Mouse (Mus musculus): Measurements from ENCODE around the gene Atp2c1. TPM values are rescaled to one million over a fixed set of nuclear protein-coding genes. Genes with fewer than 3 reads are reported as not detected.

The Atp2c1 gene
- polyA plus RNA-seq, 1 experiment from 2014 or later = 113 TPM

- peak; percentile 46; the same call in 1 of the 2 replicates for ATAC-seq (replicated peaks)
- Histone ChIP-seq H3K4me1 (peaks cover 40% of the 10 kb centered on the region), H3K4me2 (no peak overlapping the region), H3K36me3 (replicated peaks) (no peaks in the 10 kb centered on the region), H3K9ac (no peak overlapping the region), H3K9me3 (no peaks in the 10 kb centered on the region), H3K27me3 (replicated peaks) (no peaks in the 10 kb centered on the region), H3K4me3 (no peak overlapping the region), H3K27ac (no peak overlapping the region)
- WGBS = 39% methylated on average over 3 of the region's 3 CpGs
Observed at GRCm38 (mm10) chr9:105522063-105522462, 5.1 kb downstream of the Atp2c1 start.

GRCm38 (mm10) chr9:105520776-105521552, 6.2 kb downstream of the Atp2c1 start:
- WGBS = 61% methylated on average over 24 of the region's 24 CpGs
- ATAC-seq (replicated peaks) = no peak

GRCm38 (mm10) chr9:105519278-105519883, 7.7 kb downstream of the Atp2c1 start:
- Histone ChIP-seq H3K4me3 (no peak overlapping the region), H3K9me3 (no peaks in the 10 kb centered on the region), H3K36me3 (replicated peaks) (no peaks in the 10 kb centered on the region), H3K27me3 (replicated peaks) (no peaks in the 10 kb centered on the region), H3K9ac (no peak overlapping the region), H3K4me1 (peaks cover 26% of the 10 kb centered on the region), H3K4me2 (no peak overlapping the region), H3K27ac (no peak overlapping the region)
- no peak for ATAC-seq (replicated peaks)
- WGBS = 36% methylated on average over 6 of the region's 6 CpGs

More at GRCm38 (mm10) chr9:105520776-105521552, 6.2 kb downstream of the Atp2c1 start:
- Histone ChIP-seq H3K27me3 (replicated peaks) (no peaks in the 10 kb centered on the region), H3K27ac (no peak overlapping the region), H3K9me3 (no peaks in the 10 kb centered on the region), H3K36me3 (replicated peaks) (no peaks in the 10 kb centered on the region), H3K9ac (no peak overlapping the region), H3K4me1 (peaks cover 40% of the 10 kb centered on the region), H3K4me3 (no peak overlapping the region), H3K4me2 (no peak overlapping the region)

- no peak for ATAC-seq (replicated peaks)
- Histone ChIP-seq H3K9me3 (no peaks in the 10 kb centered on the region), H3K27me3 (replicated peaks) (no peaks in the 10 kb centered on the region), H3K4me3 (no peak overlapping the region), H3K4me1 (peaks cover 7% of the 10 kb centered on the region; the same call in 1 of the 2 replicates), H3K27ac (no peak overlapping the region), H3K4me2 (no peak overlapping the region), H3K36me3 (replicated peaks) (no peaks in the 10 kb centered on the region), H3K9ac (no peak overlapping the region)
- 90% methylated on average over 5 of the region's 5 CpGs for WGBS
Observed at GRCm38 (mm10) chr9:105503690-105504089, 23.4 kb downstream of the Atp2c1 start.

GRCm38 (mm10) chr9:105502389-105502788, 24.7 kb downstream of the Atp2c1 start:
- WGBS = 48% methylated on average over 4 of the region's 4 CpGs
- H3K36me3 ChIP-seq (replicated peaks) = no peaks in the 10 kb centered on the region
- no peak overlapping the region for H3K4me2 ChIP-seq
- H3K4me3 ChIP-seq = no peak overlapping the region
- no peak overlapping the region for H3K27ac ChIP-seq
- no peaks in the 10 kb centered on the region for H3K27me3 ChIP-seq (replicated peaks)
- H3K9me3 ChIP-seq = no peaks in the 10 kb centered on the region
- no peak for ATAC-seq (replicated peaks)
- H3K9ac ChIP-seq = no peak overlapping the region
- H3K4me1 ChIP-seq = peaks cover 7% of the 10 kb centered on the region; the same call in 1 of the 2 replicates

- peak; percentile 73 for ATAC-seq (replicated peaks)
- Histone ChIP-seq H3K27ac (peak overlapping the region; percentile 93), H3K9ac (peak overlapping the region; percentile 92), H3K4me2 (peak overlapping the region; percentile 98), H3K27me3 (replicated peaks) (no peaks in the 10 kb centered on the region), H3K36me3 (replicated peaks) (no peaks in the 10 kb centered on the region), H3K9me3 (no peaks in the 10 kb centered on the region), H3K4me3 (peak overlapping the region; percentile 72), H3K4me1 (peaks cover 28% of the 10 kb centered on the region)
- 1% methylated on average over 39 of the region's 39 CpGs for WGBS
Observed at GRCm38 (mm10) chr9:105495316-105496174, 31.6 kb downstream of the Atp2c1 start.

- H3K4me1 ChIP-seq = peaks cover 33% of the 10 kb centered on the region
- H3K9me3 ChIP-seq = no peaks in the 10 kb centered on the region
- ATAC-seq (replicated peaks) = peak; percentile 99
- peak overlapping the region; percentile 93 for H3K27ac ChIP-seq
- H3K4me3 ChIP-seq = peak overlapping the region; percentile 72
- no peaks in the 10 kb centered on the region for H3K27me3 ChIP-seq (replicated peaks)
- peak overlapping the region; percentile 92 for H3K9ac ChIP-seq
- H3K36me3 ChIP-seq (replicated peaks) = no peaks in the 10 kb centered on the region
- peak overlapping the region; percentile 98 for H3K4me2 ChIP-seq
- WGBS = under 1% methylated on average over 64 of the region's 83 CpGs
Observed at GRCm38 (mm10) chr9:105494553-105495315, 32.4 kb downstream of the Atp2c1 start.

- H3K27ac ChIP-seq = no peak overlapping the region
- no peaks in the 10 kb centered on the region for H3K36me3 ChIP-seq (replicated peaks)
- H3K27me3 ChIP-seq (replicated peaks) = no peaks in the 10 kb centered on the region
- H3K4me3 ChIP-seq = 0 out of 2 replicates have a peak overlapping the region, but pooled peaks have one; percentile 72
- peak overlapping the region; percentile 98 for H3K4me2 ChIP-seq
- 73% methylated on average over 3 of the region's 3 CpGs for WGBS
- H3K9me3 ChIP-seq = no peaks in the 10 kb centered on the region
- no peak for ATAC-seq (replicated peaks)
- H3K4me1 ChIP-seq = peaks cover 38% of the 10 kb centered on the region
- H3K9ac ChIP-seq = no peak overlapping the region
Observed at GRCm38 (mm10) chr9:105492744-105493143, 34.4 kb downstream of the Atp2c1 start.

- H3K4me3 ChIP-seq = no peak overlapping the region
- no peaks in the 10 kb centered on the region for H3K27me3 ChIP-seq (replicated peaks)
- H3K4me2 ChIP-seq = no peak overlapping the region
- H3K4me1 ChIP-seq = peaks cover 47% of the 10 kb centered on the region
- H3K36me3 ChIP-seq (replicated peaks) = no peaks in the 10 kb centered on the region
- H3K9me3 ChIP-seq = no peaks in the 10 kb centered on the region
- no peak for ATAC-seq (replicated peaks)
- H3K9ac ChIP-seq = no peak overlapping the region
- 78% methylated on average over 5 of the region's 5 CpGs for WGBS
- H3K27ac ChIP-seq = no peak overlapping the region
Observed at GRCm38 (mm10) chr9:105488363-105488762, 38.8 kb downstream of the Atp2c1 start.

GRCm38 (mm10) chr9:105484338-105485084, 42.6 kb downstream of the Atp2c1 start:
- 51% methylated on average over 5 of the region's 5 CpGs for WGBS
- no peaks in the 10 kb centered on the region for H3K27me3 ChIP-seq (replicated peaks)
- peaks cover 28% of the 10 kb centered on the region for H3K4me1 ChIP-seq
- H3K4me3 ChIP-seq = no peak overlapping the region
- H3K27ac ChIP-seq = peak overlapping the region; percentile 70
- H3K9ac ChIP-seq = no peak overlapping the region
- peak; percentile 81 for ATAC-seq (replicated peaks)
- no peaks in the 10 kb centered on the region for H3K36me3 ChIP-seq (replicated peaks)
- peak overlapping the region; percentile 24; the same call in 1 of the 2 replicates for H3K4me2 ChIP-seq
- H3K9me3 ChIP-seq = no peaks in the 10 kb centered on the region

- ATAC-seq (replicated peaks) = no peak
- Histone ChIP-seq H3K27me3 (replicated peaks) (no peaks in the 10 kb centered on the region), H3K27ac (no peak overlapping the region), H3K36me3 (replicated peaks) (no peaks in the 10 kb centered on the region), H3K4me3 (no peak overlapping the region), H3K4me2 (no peak overlapping the region), H3K4me1 (peaks cover 26% of the 10 kb centered on the region), H3K9me3 (no peaks in the 10 kb centered on the region), H3K9ac (no peak overlapping the region)
- WGBS = 82% methylated on average over 11 of the region's 11 CpGs
Observed at GRCm38 (mm10) chr9:105483880-105484279, 43.2 kb downstream of the Atp2c1 start.
